Mouse (Mus musculus): Measurements from ENCODE around the gene Senp1.

The Senp1 gene

GRCm38 (mm10) chr15:98048918-98049700, 44.4 kb downstream of the Senp1 start:
- no peak for DNase-seq (ENCODE audit: low read depth, low spot score)

GRCm38 (mm10) chr15:98044387-98044786, 49.2 kb downstream of the Senp1 start:
- peak; percentile 47 for DNase-seq (ENCODE audit: low read depth, low spot score)

- no peak for DNase-seq (ENCODE audit: low read depth, low spot score)
Observed at GRCm38 (mm10) chr15:98043967-98044366, 49.6 kb downstream of the Senp1 start.

- DNase-seq (ENCODE audit: low read depth, low spot score) = no peak
Observed at GRCm38 (mm10) chr15:98042508-98042907, 51.0 kb downstream of the Senp1 start.

- DNase-seq (ENCODE audit: low read depth, low spot score) = no peak
Observed at GRCm38 (mm10) chr15:98039682-98040081, 53.9 kb downstream of the Senp1 start.

GRCm38 (mm10) chr15:98036578-98036977, 57.0 kb downstream of the Senp1 start:
- peak; percentile 64 for DNase-seq (ENCODE audit: low read depth, low spot score)

GRCm38 (mm10) chr15:98035076-98035755, 58.3 kb downstream of the Senp1 start:
- peak; percentile 83 for DNase-seq (ENCODE audit: low read depth, low spot score)

GRCm38 (mm10) chr15:98033233-98033748, 60.3 kb downstream of the Senp1 start:
- DNase-seq (ENCODE audit: low read depth, low spot score) = no peak

GRCm38 (mm10) chr15:98029798-98030197, 63.7 kb downstream of the Senp1 start:
- DNase-seq (ENCODE audit: low read depth, low spot score) = no peak

GRCm38 (mm10) chr15:98026967-98027904, 66.3 kb downstream of the Senp1 start:
- no peak for DNase-seq (ENCODE audit: low read depth, low spot score)

- DNase-seq (ENCODE audit: low read depth, low spot score) = no peak
Observed at GRCm38 (mm10) chr15:98025611-98026010, 67.9 kb downstream of the Senp1 start.

- no peak for DNase-seq (ENCODE audit: low read depth, low spot score)
Observed at GRCm38 (mm10) chr15:98023137-98023536, 70.4 kb downstream of the Senp1 start.

GRCm38 (mm10) chr15:98021886-98022285, 71.7 kb downstream of the Senp1 start:
- no peak for DNase-seq (ENCODE audit: low read depth, low spot score)

GRCm38 (mm10) chr15:98019047-98019446, 74.5 kb downstream of the Senp1 start:
- DNase-seq (ENCODE audit: low read depth, low spot score) = no peak

- DNase-seq (ENCODE audit: low read depth, low spot score) = peak; percentile 93
Observed at GRCm38 (mm10) chr15:98017925-98018324, 75.6 kb downstream of the Senp1 start.

GRCm38 (mm10) chr15:98012810-98013209, 80.7 kb downstream of the Senp1 start:
- DNase-seq (ENCODE audit: low read depth, low spot score) = no peak

GRCm38 (mm10) chr15:98005181-98005580, 88.4 kb downstream of the Senp1 start:
- no peak for DNase-seq (ENCODE audit: low read depth, low spot score)

- DNase-seq (ENCODE audit: low read depth, low spot score) = no peak
Observed at GRCm38 (mm10) chr15:98004740-98005159, 88.8 kb downstream of the Senp1 start.

GRCm38 (mm10) chr15:98003822-98004739, 89.5 kb downstream of the Senp1 start, which contains the start of gene Col2a1:
Gene Col2a1, minus strand, starts transcription at chr15:98004695.
- peak; percentile 50 for DNase-seq (ENCODE audit: low read depth, low spot score)
